Mouse (Mus musculus) E14TG2a.4 (cell line): ENCODE data around the gene Aarsd1.

ENCODE experiments used
- H3K27me3 ChIP-seq: 2 replicates; pipeline ENCODE4 v1.6.1; 2014; ENCODE audit warnings: low read length, control low read depth; ENCODE audit not compliant: insufficient read depth
- H3K36me3 ChIP-seq: 2 replicates; pipeline ENCODE4 v1.6.1; 2014; ENCODE audit warnings: low read length, control low read depth; ENCODE audit not compliant: insufficient read depth
- H3K4me1 ChIP-seq: replicated peaks from 2 replicates; pipeline ENCODE4 v1.6.1; 2014; ENCODE audit warnings: low read depth, low read length, control low read depth
- H3K4me3 ChIP-seq: replicated peaks from 2 replicates; pipeline ENCODE4 v1.5.1; 2014; ENCODE audit warnings: mild to moderate bottlenecking, low read length
- H3K9me3 ChIP-seq: 2 replicates; pipeline ENCODE4 v1.6.1; 2014; ENCODE audit warnings: low read length, control low read depth
- CTCF ChIP-seq: conservative IDR thresholded peaks from 2 replicates; pipeline ENCODE4 v1.5.1; 2014; ENCODE audit warnings: low read length
- NANOG ChIP-seq: IDR thresholded peaks from 2 replicates; pipeline ENCODE4 v1.6.1; 2014; ENCODE audit warnings: borderline replicate concordance, low read length, mixed read lengths
- POU5F1 ChIP-seq: IDR thresholded peaks from 2 replicates; pipeline ENCODE4 v1.6.1; 2014; ENCODE audit warnings: low read length, borderline replicate concordance

The Aarsd1 gene

DNA sequence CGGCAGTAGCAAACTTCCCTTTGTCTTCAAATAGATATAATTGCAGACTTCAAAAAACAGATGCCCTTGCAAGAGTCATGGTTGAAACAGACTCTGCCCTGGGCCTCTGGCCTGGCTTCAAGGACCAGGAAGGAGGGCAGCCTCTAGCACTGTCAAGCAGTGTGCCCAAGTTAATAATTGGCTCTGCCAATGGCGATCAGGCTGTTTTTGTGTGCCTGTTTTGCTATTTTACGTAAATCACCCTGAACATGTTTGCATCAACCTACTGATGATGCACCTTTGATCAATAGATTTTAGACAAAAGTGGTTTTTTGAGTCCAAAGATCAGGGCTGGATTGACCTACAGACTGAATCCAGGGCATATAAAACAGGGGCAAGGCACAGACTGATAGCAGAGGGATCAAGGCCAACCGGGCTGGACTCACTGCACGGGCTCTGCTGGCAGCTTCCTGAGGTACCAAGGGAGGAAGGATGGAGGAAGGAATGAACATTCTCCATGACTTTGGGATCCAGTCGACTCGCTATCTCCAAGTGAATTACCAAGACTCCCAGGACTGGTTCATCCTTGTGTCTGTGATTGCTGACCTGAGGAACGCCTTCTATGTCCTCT lies 50.0 kb downstream of the Aarsd1 start, which contains the start of gene G6pc:
G6pc (plus strand) TSS at position 236 of the 610 bp plus-strand sequence.
- no peak for TF ChIP-seq NANOG
- no peak for TF ChIP-seq POU5F1
- TF ChIP-seq CTCF: no peak
- Histone ChIP-seq H3K4me3 (no peak within 1 kb of the TSS), H3K36me3 (no peaks in the 10 kb centered on the region), H3K27me3 (peaks cover 4% of the 10 kb centered on the region; the same call in 1 of the 2 replicates), H3K4me1 (0 out of 2 replicates have a peak, but pooled peaks cover 2% of the 10 kb centered on the region), H3K9me3 (no peaks in the 10 kb centered on the region)

DNA sequence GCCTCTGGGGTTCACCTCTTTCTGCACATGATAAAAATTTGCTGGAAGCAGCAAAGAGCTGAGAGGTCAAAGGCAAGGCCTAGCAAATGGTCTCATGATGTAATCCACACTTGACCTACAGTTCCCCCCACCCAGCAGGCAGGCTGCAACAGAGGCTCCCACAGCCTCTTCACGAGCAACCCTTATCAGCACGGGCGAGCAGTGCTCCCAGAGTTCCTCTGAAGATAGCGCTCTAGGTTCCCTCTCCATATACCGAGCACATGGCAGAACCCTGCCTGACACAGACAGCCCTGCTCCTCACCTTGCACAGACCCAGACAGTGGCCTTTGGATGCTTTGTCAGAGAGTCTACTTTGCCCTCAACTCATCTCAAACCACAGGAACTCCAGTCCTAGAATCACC lies 52.9 kb downstream of the Aarsd1 start:
- TF ChIP-seq NANOG (no peak), POU5F1 (no peak), CTCF (no peak)
- Histone ChIP-seq H3K4me1 (peaks cover 6% of the 10 kb centered on the region; the same call in 1 of the 2 replicates), H3K27me3 (0 out of 2 replicates have a peak, but pooled peaks cover 2% of the 10 kb centered on the region), H3K36me3 (no peaks in the 10 kb centered on the region), H3K9me3 (no peaks in the 10 kb centered on the region), H3K4me3 (no peak overlapping the region)

DNA sequence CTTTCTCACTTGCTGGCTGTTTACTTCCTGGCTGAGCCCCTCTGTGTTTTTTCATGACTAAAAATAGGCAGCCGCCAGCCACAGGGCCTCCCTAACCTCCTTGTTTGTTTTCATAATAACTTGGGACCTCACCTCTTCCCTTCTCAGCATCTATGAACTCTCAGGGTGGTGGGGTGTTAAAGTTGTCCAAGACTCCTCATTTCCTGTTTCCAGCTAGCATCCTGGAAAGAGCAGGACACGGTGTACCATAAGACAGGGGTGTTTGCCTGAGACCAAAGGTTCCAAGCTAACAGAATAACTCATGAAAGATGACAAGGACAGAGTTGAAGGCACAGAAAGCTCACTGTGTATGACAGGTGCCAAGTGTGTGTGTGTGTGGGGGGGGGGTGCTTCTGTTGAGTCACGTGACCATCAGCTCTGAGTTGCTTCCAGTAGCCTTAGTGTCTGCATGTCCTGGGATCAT lies 56.7 kb downstream of the Aarsd1 start:
- Histone ChIP-seq H3K4me3 (no peak overlapping the region), H3K4me1 (peaks cover 15% of the 10 kb centered on the region), H3K9me3 (no peaks in the 10 kb centered on the region), H3K27me3 (no peaks in the 10 kb centered on the region), H3K36me3 (no peaks in the 10 kb centered on the region)
- no peak for TF ChIP-seq NANOG
- no peak for TF ChIP-seq POU5F1

DNA sequence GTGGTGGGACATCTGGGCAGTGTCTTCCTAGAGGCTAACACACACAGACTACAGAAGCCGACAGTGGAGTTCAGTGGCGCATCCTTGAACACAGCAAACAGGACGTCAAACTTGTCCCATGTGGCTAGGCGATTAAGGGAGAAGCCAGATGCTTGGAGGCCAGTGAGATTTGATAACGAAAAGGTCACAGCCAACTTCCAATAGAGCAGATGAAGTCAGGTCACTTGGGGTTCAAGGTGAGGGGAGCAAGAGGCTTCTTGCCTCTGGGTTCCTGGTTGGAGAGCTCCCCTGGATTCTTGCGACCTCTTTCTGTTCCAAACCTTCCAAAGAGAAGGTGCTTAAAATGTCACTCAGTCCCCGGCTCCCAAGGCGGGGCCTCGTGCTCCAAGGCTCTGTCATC lies 57.6 kb downstream of the Aarsd1 start:
- Histone ChIP-seq H3K4me1 (peaks cover 17% of the 10 kb centered on the region), H3K36me3 (no peaks in the 10 kb centered on the region)
- TF ChIP-seq CTCF (no peak), NANOG (no peak), POU5F1 (no peak)

DNA sequence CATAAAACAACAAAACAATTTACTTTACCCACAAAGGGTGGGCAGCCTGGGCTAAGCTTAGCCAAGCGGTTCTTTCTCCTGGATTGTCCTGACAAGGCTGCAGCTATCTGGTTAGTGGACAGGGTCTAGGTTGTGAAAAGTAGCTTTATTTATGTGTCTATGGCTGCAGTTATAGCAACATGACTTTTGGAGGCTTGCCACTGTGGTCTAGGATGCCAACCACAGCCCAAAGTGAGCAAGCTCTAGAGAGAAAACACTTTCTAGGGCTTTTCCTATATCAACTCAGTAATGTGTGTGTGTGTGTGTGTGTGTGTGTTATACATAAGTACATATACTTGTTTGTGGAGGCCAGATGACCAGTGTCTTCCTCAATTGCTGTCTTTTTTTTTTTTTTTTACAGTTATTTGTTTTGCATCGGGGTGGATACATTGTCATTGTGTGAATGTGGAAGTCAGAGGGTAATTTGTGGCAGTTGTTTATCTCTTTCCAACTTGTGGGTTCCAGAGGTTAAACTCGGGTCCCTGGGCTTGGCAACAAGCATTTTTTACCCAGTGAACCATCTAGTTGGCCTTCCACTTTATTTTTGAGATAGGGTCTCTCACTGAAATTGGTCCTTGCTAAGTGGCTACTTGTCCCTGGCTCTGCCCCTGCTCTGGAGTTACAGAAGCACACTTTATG lies 59.8 kb downstream of the Aarsd1 start:
- Histone ChIP-seq H3K9me3 (no peaks in the 10 kb centered on the region), H3K36me3 (no peaks in the 10 kb centered on the region), H3K4me3 (no peak overlapping the region), H3K27me3 (no peaks in the 10 kb centered on the region; the same call in 1 of the 2 replicates), H3K4me1 (peaks cover 17% of the 10 kb centered on the region)
- no peak for TF ChIP-seq POU5F1

More for the DNA sequence above, 57.6 kb downstream of the Aarsd1 start:
- Histone ChIP-seq H3K4me3 (no peak overlapping the region), H3K27me3 (no peaks in the 10 kb centered on the region), H3K9me3 (no peaks in the 10 kb centered on the region)
